Mouse (Mus musculus): ENCODE results near the gene Vmn1r56.
"Not testable (repeated sequence)": the region's sequence is repeated elsewhere in the genome, so short reads cannot be mapped to it uniquely, and the experiment has no call there.

DNA sequence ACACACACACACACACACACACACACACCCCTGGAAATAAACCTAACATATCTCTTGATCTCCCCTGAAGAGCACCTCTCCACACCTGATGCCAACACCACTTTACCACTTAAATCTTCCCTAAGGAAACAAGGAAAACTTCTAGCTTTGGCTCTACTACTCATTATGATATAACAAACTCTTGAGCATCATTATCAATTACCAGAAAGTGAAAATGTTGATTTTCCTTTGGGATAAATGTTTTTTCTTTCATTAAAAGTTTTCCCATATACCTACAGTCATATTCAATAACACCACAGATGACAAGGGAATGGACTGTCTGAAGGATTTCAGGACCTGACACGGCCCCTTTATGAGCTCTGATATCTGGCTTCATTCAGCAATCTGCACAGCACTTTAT is 21.6 kb upstream of the Vmn1r56 start, which contains the start of gene Vmn1r57:
- TF ChIP-seq POLR2A (IDR thresholded peaks at IDR 0.05; ENCODE audit: low read depth, low read length); CTCF (conservative IDR thresholded peaks at IDR 0.05; ENCODE audit: insufficient read depth, insufficient read length, low read depth, low read length): not testable (repeated sequence)
